Mouse (Mus musculus) bone marrow, adult 2 months (tissue): ENCODE results near the gene Zar1. TPM values are rescaled to one million over a fixed set of nuclear protein-coding genes. Genes with fewer than 3 reads are reported as not detected.
"Not testable (repeated sequence)": the region's sequence is repeated elsewhere in the genome, so short reads cannot be mapped to it uniquely, and the experiment has no call there.

Source experiments
- H3K27ac ChIP-seq: fragments of 200-500 bp; 2 replicates; pipeline ENCODE4 v1.5.1; 2012; ENCODE audit warnings: low read depth, mild to moderate bottlenecking, control low read depth, inconsistent platforms, low read length; ENCODE audit not compliant: control insufficient read depth, poor library complexity, insufficient read depth
- H3K4me1 ChIP-seq: fragments of 200-500 bp; 2 replicates; pipeline ENCODE4 v1.6.1; 2011; ENCODE audit warnings: low read length; ENCODE audit not compliant: control insufficient read depth, insufficient read depth
- H3K4me3 ChIP-seq: fragments of 200-500 bp; replicated peaks from 2 replicates; pipeline ENCODE3; 2011; ENCODE audit warnings: mild to moderate bottlenecking, low read depth, low read length, control low read depth; ENCODE audit not compliant: control insufficient read depth
- CTCF ChIP-seq: fragments of 200-500 bp; IDR thresholded peaks from 2 replicates; pipeline ENCODE4 v1.5.1; 2011; ENCODE audit warnings: low read length, control low read depth; ENCODE audit not compliant: control insufficient read depth, insufficient read depth
- POLR2A ChIP-seq: fragments of 200-500 bp; IDR thresholded peaks from 2 replicates; pipeline ENCODE4 v1.6.1; 2011; ENCODE audit warnings: low read depth, mild to moderate bottlenecking, control low read depth, low read length, borderline replicate concordance; ENCODE audit not compliant: control insufficient read depth
- WGBS: fragments of 180-500 bp; shearing (Covaris S2); methylation state at CpG from one replicate; pipeline ENCODE4 v1.1.7; 2018; 5-methylcytosine and 5-hydroxymethylcytosine counted together
- polyA plus RNA-seq: library from polyadenylated mRNA; stranded (reverse); fragments of >200 nt; gene quantifications from 2 replicates; pipeline ENCODE4 v1.2.4, GENCODE M21; 2011; ENCODE audit warnings: low replicate concordance; ENCODE audit not compliant: missing spikeins, insufficient read depth, insufficient read length

The Zar1 gene
- polyA plus RNA-seq, 1 experiment = not detected

DNA sequence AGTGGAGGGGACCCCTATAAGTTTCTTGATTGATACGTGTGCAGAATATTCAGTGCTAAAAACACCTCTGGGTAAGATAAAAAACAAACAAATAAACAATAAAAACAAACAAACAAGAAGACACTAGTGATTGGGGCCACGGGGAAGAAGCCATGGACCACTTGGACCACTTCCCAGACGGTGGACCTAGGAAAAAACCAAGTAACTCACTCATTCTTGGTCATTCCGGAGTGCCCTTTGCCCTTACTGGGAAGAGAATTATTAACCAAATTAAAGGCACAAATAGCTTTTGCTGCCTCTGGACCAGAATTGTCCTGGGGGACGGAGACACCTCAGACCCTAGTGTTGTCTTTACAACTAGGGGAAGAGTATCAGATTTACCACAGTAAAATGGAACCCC lies 15.4 kb downstream of the Zar1 start:
- TF ChIP-seq POLR2A = no peak
- no peak for TF ChIP-seq CTCF
- no peak overlapping the region for H3K27ac ChIP-seq
- WGBS = 82% methylated on average over 5 of the region's 5 CpGs
- H3K4me3 ChIP-seq = no peak overlapping the region
- H3K4me1 ChIP-seq = no peaks in the 10 kb centered on the region

DNA sequence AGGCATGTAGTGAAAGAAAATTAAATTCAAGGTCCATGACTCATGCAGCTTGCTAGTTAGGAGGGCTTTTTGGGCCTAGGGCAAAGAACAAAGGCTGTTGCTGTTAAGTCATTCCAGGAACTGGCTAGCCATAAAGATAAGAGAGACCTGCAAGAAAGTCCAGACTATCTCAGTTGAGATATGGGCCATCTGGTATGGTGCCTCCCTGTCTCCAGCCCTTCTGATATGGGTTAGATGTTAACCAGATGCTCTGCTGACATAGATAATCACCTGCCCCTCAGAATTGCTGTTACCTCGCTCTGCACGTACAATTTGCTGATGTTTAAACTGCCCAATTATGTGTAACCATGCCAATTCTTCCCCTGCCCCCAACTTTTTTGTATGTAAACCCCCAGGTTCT lies 17.9 kb downstream of the Zar1 start:
- 77% methylated on average over 2 of the region's 2 CpGs for WGBS
- not testable (repeated sequence) for H3K27ac ChIP-seq, H3K4me1 ChIP-seq, H3K4me3 ChIP-seq

DNA sequence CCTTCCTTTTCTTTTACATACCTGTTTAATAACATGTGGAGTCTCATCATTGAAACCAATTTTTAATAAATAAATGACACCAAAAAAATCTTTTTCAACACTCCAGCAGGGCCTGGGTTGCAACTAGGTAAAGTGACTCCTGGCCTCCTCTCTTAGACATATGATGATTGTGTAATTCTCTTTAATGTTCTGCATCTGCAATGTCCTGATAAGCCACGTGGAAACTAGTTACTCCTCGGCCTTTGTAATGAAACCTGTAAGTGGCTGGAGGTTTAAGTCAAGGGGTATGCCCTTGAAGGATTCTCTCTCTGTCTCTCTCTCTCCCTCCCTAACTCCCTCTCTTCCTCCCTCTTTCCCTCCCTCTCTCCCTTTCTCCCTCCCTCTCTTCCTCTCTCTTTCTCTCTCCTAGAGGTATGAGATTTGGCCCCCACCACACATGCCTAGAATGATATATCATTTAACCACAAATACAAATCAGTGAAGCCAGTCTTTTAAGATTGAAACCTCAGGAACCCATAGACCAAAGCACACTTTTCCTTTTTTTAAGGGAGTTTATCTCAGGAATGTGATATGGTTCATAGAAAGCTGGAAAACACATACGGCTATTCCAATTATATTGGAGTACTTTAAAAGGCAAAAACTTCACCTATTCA lies 20.0 kb downstream of the Zar1 start:
- Histone ChIP-seq H3K4me3 (no peak overlapping the region), H3K27ac (no peak overlapping the region), H3K4me1 (no peaks in the 10 kb centered on the region)
- TF ChIP-seq CTCF = no peak
- TF ChIP-seq POLR2A = no peak
- WGBS = 41% methylated on average over 3 of the region's 3 CpGs

DNA sequence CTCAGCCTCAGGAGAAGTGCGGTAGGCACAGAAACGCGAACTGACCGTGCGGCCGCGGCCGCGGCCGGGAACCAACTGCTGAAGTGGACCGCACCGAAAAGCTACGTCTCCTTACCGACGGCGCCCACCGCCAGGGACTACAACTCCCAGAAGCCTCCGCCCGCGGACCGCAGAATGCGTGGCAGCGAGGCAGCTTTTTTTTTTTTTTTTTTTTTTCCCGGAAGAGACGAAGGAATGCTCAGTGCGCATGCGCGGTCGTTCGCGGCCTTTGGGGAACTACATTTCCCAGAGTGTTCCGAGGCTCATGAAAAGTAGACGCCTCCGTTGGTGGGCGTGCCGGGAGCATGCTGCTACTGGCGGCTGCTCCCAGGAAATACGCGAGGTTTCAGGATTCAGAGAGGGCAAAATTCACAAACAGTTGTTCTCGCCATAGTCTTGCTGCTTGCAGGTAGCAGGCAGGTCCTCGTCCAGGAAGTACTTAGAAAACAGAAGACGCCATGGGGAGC lies 21.5 kb downstream of the Zar1 start, which contains the start of gene Nfxl1:
Gene Nfxl1 (minus strand): TSS at position 141 of the 506 bp plus-strand sequence.
- Histone ChIP-seq H3K4me3 (peak within 1 kb of the TSS; percentile 82), H3K4me1 (no peaks in the 10 kb centered on the region), H3K27ac (peak within 1 kb of the TSS; percentile 25; the same call in 1 of the 2 replicates)
- WGBS = under 1% methylated on average over 42 of the region's 42 CpGs
- no peak for TF ChIP-seq CTCF
- peak; percentile 73; the same call in 1 of the 2 replicates for TF ChIP-seq POLR2A

DNA sequence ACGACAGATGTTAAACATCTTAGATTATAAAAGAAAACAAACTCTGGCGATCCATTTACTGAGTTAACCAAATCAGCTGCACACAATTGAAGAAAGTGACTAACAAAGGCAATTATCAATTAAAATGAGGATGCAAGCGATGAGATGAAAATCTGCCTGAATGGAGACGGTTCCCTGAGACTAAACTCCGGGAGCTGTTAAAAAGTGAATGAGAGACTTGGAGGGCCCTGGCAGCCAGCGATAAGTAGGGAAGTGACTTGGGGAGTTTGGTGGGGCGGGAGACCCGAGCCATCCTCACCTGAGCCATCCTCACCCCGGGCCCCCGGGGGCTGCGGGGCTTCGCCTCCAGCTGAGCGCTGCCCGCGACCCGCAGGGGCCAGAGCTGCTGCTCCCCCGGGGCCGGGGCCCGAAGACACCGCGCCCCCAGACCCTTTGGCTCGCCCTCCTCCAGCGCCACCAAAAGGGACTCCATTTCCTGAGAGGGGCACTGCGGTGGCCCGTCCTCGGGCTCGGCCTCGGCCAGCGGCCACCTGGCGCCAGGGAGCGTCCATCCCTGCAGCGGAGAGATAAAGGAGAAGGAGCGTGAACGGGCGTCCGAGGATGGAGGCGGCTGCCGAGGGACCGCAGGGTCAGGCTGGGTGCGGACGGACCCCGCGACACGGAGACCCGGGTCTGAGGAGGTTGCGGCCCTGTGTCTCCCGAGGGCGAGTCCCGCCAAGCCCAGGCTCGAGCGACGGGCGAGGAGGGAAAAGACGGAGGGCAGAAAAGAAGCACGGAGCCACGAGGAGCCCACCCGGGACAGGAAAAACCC lies 22.1 kb downstream of the Zar1 start:
- 3% methylated on average over 57 of the region's 57 CpGs for WGBS
- Histone ChIP-seq H3K27ac (peak overlapping the region; percentile 25; the same call in 1 of the 2 replicates), H3K4me1 (no peaks in the 10 kb centered on the region; the same call in 1 of the 2 replicates), H3K4me3 (peak overlapping the region; percentile 82)
- no peak for TF ChIP-seq POLR2A
- no peak for TF ChIP-seq CTCF

DNA sequence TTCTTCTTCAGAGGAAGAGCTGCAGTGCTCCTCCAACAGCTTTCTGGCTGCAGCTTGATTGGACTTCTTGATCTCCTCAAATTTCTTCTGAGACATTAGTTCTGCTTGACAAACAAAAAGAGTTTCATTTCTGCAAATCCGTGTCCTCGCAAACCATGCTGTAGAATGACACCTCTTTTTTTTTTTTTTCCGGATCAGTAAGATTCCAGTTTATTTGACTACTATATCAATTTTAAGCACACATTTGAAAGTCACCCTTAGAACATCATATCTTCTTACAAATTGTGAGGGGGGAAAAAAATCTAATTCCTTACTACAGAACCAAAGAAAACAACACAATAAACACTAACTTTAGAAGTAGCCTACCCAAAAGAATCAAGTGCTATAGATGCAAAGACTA lies 24.8 kb downstream of the Zar1 start:
- H3K4me3 ChIP-seq = no peak overlapping the region
- H3K4me1 ChIP-seq = peaks cover 2% of the 10 kb centered on the region; the same call in 1 of the 2 replicates
- 71% methylated on average over 3 of the region's 3 CpGs for WGBS
- TF ChIP-seq CTCF = no peak
- no peak for TF ChIP-seq POLR2A
- H3K27ac ChIP-seq = no peak overlapping the region

DNA sequence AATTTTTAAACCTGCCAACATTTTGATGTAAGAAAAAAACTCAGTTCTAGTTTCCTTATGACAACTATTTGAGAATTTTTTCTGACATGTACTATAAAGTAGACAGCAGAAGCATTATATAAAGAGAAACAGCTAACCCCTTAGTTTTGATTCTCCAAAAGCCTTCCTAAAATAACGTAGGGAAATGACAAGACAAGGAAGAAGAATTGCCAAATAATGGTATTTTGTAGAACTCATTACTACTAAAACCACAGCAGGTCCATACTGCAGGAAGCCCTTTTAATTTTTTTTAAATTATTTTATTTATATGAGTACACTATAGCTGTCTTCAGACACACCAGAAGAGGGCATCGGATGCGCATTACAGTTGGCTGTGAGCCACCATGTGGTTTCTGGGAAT lies 29.8 kb downstream of the Zar1 start:
- Histone ChIP-seq H3K27ac (no peak overlapping the region), H3K4me3 (no peak overlapping the region), H3K4me1 (peaks cover 2% of the 10 kb centered on the region; the same call in 1 of the 2 replicates)
- TF ChIP-seq CTCF (no peak), POLR2A (no peak)
- 73% methylated on average over 3 of the region's 3 CpGs for WGBS

DNA sequence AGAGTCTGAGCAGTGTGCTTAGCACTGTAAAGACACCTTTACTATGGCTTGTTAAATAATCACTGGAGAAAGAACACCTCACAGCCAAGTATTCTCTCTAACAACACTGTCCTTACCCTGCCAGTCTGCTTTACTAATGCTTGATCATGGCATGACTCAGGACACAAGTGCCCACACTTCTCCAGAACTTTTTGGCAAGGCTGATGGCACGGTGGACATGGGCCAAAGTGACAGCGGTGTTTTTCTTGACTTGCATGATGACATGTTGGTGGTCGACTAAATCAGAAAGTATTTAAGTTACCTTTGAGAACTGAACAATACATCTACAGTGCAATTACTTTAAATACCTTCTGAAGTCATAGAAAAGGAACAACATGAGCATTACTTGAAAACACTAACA lies 52.2 kb downstream of the Zar1 start:
- no peak for TF ChIP-seq CTCF
- no peak for TF ChIP-seq POLR2A
- no peak overlapping the region for H3K27ac ChIP-seq
- no peaks in the 10 kb centered on the region for H3K4me1 ChIP-seq
- no peak overlapping the region for H3K4me3 ChIP-seq
- WGBS = 82% methylated on average over 3 of the region's 3 CpGs

Other genes with a start within 250 kb of the Zar1 start
- not detected in 2 replicates for gene Corin, start 76.8 kb downstream of the Zar1 start, polyA plus RNA-seq
- 7.6 and 11.6 TPM in 2 replicates for gene Nfxl1, start 21.6 kb downstream of the Zar1 start, polyA plus RNA-seq
- not detected in 2 replicates for gene Gm5868, start 6.3 kb upstream of the Zar1 start, polyA plus RNA-seq
- gene Cnga1, start 63.0 kb upstream of the Zar1 start, polyA plus RNA-seq = 0.60 TPM in 1 of 2 replicates, not detected in the other
- not detected in 2 replicates for gene Nipal1, start 66.5 kb upstream of the Zar1 start, polyA plus RNA-seq
- 2.5 and 4.7 TPM in 2 replicates for gene Txk, start 171.5 kb upstream of the Zar1 start, polyA plus RNA-seq